ENCODE assay signal across 17 mouse cellular contexts in the genomic region with DNA sequence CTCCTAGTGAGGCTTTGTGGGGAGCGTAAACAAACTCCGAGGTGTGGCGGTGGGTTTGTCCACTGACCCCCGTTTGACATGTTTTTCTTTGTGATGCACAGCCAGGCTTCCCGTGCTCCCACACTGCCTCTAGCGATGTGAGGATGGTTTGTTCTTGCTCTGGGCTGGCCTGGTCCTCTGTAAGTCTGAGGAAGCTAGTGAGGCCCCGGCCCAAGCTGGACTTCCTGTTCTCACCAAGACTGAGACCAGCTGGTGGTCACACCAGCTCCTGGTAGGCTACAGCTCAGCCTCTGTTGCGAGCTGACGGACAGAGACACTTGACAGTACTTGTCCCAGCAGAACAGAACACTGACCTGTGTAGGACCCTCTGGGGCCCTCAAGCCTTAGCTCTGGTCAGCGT. TPM values are rescaled to one million over a fixed set of nuclear protein-coding genes. Genes with fewer than 3 reads are reported as not detected.
"Had no signal": no experiment of that assay in that cellular context is flagged by ENCODE, and none has a peak within 500 bp of the region (broad histone marks: within the 10 kb centered on the region; RNA-seq: fewer than 3 reads in every experiment).

No protein-coding gene starts in this region.

- H3K4me3 ChIP-seq: kidney, embryonic 15.5 days; limb, embryonic 10.5 days; liver, embryonic 15.5 days; megakaryocyte, embryonic 14.5 days; midbrain, embryonic 15.5 days; neural tube, embryonic 12.5 days had no signal

- H3K27me3 ChIP-seq: kidney, embryonic 15.5 days; liver, embryonic 15.5 days; midbrain, embryonic 15.5 days; neural tube, embryonic 12.5 days had no signal

- ATAC-seq: hindbrain, embryonic 16.5 days; inflammation-experienced regulatory T-cells, adult 6 months had no signal

- H3K27ac ChIP-seq: kidney, embryonic 15.5 days; limb, embryonic 10.5 days; liver, embryonic 15.5 days; macrophage; midbrain, embryonic 15.5 days; neural tube, embryonic 12.5 days had no signal

- H3K9me3 ChIP-seq: kidney, embryonic 15.5 days; limb, embryonic 10.5 days; liver, embryonic 15.5 days; midbrain, embryonic 15.5 days; neural tube, embryonic 12.5 days had no signal

- H3K4me2 ChIP-seq: kidney, embryonic 15.5 days; liver, embryonic 11.5 days; liver, embryonic 15.5 days; lung, embryonic 14.5 days; midbrain, embryonic 11.5 days; midbrain, embryonic 15.5 days; neural tube, embryonic 12.5 days had no signal

- H3K36me3 ChIP-seq: kidney, embryonic 15.5 days; liver, embryonic 15.5 days had no signal

- DNase-seq: lung, embryonic 14.5 days; lung, postnatal 14 days; thymus, postnatal 4 days had no signal

- H3K9ac ChIP-seq: kidney, embryonic 15.5 days; liver, embryonic 15.5 days; lung, embryonic 14.5 days; midbrain, embryonic 15.5 days; neural tube, embryonic 12.5 days had no signal

- H3K4me1 ChIP-seq: neural tube, embryonic 12.5 days had no signal

RNA-seq across cellular contexts. Expression of a gene that starts 42.7 kb away (rescaled TPM):
- polyA plus RNA-seq: hindbrain, embryonic 16.5 days; inflammation-experienced regulatory T-cells, adult 6 months; kidney, embryonic 15.5 days; limb, embryonic 10.5 days; limb, embryonic 14.5 days; liver, embryonic 11.5 days; liver, embryonic 15.5 days; lung, embryonic 14.5 days; macrophage; midbrain, embryonic 11.5 days; midbrain, embryonic 15.5 days; neural tube, embryonic 12.5 days; spleen, adult 2 months; stomach, embryonic 16.5 days had no signal
